Mouse (Mus musculus): ENCODE measurements around the gene Hoxd13. TPM values are rescaled to one million over a fixed set of nuclear protein-coding genes. Genes with fewer than 3 reads are reported as not detected.

Hoxd13 gene
- polyA plus RNA-seq, 2 experiments, result 54.6 to 109 TPM

DNA sequence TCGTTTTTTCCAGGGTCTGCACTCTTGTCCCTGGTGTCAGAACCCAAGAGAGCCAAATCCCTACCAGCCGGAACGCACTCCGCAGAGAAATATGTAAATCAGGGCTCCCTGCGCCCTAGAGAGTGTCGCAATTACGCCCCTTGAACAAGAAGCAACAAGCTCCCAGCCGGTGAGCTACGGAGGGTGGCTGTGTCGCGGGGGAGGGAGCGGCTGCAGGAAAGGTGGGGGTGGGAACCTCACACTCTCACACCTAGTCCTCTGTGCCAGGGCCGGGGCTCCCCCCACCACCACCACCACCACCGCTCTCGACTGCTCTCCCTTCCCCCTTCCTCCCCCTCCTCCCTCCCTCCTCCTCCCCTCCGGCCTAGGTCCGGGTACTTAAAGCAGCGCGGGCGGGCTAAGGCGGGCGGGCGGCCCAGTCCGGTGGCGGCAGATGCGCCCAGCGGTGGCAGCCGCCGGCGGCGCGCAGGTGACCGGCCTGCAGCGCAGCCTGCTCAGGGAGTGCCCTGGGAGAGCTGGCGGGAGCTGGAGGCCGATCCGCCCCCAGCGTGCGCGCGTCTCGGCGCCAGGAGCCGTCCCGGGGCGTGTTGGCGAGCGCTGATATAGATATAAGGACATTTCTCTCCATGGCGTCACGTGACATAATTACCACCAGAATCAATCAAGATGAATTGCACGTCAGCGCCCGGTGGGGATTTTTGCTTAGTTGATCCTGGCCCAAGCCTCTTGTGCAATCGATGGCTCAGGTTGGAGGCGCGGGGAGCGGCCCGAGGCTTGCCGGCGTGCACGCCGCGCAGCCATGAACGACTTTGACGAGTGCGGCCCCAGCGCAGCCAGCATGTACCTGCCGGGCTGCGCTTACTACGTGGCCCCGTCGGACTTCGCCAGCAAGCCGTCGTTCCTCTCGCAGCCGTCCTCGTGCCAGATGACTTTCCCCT, 13.8 kb downstream of the Hoxd13 start:
- DNase-seq (ENCODE audit: low spot score) (peak; percentile 73), ATAC-seq (ENCODE audit: low FRiP score, low read depth) (peak; percentile 53)
- peak overlapping the region; percentile 96 for H3K4me2 ChIP-seq (replicated peaks; ENCODE audit: low read depth, low read length, severe bottlenecking)
- no peaks in the 10 kb centered on the region for H3K9me3 ChIP-seq (ENCODE audit: control insufficient read depth, low read length)
- peak overlapping the region; percentile 99 for H3K9ac ChIP-seq (ENCODE audit: low read depth, low read length, severe bottlenecking)
- peaks cover 5% of the 10 kb centered on the region; the same call in 1 of the 2 replicates for H3K4me1 ChIP-seq (ENCODE audit: control insufficient read depth, insufficient read depth, low read length)
- H3K4me3 ChIP-seq (replicated peaks; ENCODE audit: low read length), result peak overlapping the region; percentile 74
- peak; percentile 31; the same call in 1 of the 2 replicates for TF ChIP-seq POLR2A (IDR thresholded peaks at IDR 0.05; ENCODE audit: borderline replicate concordance, extremely low read depth, insufficient read depth, insufficient read length)
- H3K27me3 ChIP-seq (ENCODE audit: control insufficient read depth, insufficient read depth, low read length), result peaks cover 33% of the 10 kb centered on the region
- under 1% methylated on average over 69 of the region's 78 CpGs for WGBS
- H3K27ac ChIP-seq (replicated peaks; ENCODE audit: low read depth, low read length), result peak overlapping the region; percentile 97
- peaks cover 13% of the 10 kb centered on the region for H3K36me3 ChIP-seq (ENCODE audit: control insufficient read depth, insufficient read depth, low read length)

DNA sequence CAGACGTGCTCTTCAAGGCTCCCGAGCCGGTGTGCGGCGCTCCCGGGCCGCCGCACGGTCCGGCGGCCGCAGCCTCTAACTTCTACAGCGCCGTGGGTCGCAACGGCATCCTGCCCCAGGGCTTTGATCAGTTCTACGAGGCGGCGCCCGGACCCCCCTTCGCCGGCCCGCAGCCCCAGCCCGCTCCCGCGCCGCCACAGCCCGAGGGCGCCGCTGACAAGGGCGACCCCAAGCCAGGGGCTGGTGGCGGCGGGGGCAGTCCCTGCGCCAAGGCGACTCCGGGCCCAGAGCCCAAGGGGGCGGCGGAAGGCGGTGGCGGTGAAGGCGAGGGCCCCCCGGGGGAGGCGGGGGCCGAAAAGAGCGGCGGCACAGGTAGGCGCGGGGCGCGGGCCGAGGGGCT, 14.7 kb downstream of the Hoxd13 start:
- Histone ChIP-seq H3K36me3 (ENCODE audit: control insufficient read depth, insufficient read depth, low read length) (peaks cover 22% of the 10 kb centered on the region), H3K4me1 (ENCODE audit: control insufficient read depth, insufficient read depth, low read length) (peaks cover 5% of the 10 kb centered on the region; the same call in 1 of the 2 replicates), H3K9me3 (ENCODE audit: control insufficient read depth, low read length) (no peaks in the 10 kb centered on the region), H3K9ac (ENCODE audit: low read depth, low read length, severe bottlenecking) (peak overlapping the region; percentile 99), H3K27ac (replicated peaks; ENCODE audit: low read depth, low read length) (peak overlapping the region; percentile 97), H3K4me3 (replicated peaks; ENCODE audit: low read length) (peak overlapping the region; percentile 74), H3K27me3 (ENCODE audit: control insufficient read depth, insufficient read depth, low read length) (peaks cover 32% of the 10 kb centered on the region), H3K4me2 (replicated peaks; ENCODE audit: low read depth, low read length, severe bottlenecking) (peak overlapping the region; percentile 96)
- ATAC-seq (ENCODE audit: low FRiP score, low read depth), result peak; percentile 1; the same call in 1 of the 2 replicates
- 1% methylated on average over 26 of the region's 51 CpGs for WGBS
- TF ChIP-seq POLR2A (IDR thresholded peaks at IDR 0.05; ENCODE audit: borderline replicate concordance, extremely low read depth, insufficient read depth, insufficient read length), result no peak
- no peak for DNase-seq (ENCODE audit: low spot score)

DNA sequence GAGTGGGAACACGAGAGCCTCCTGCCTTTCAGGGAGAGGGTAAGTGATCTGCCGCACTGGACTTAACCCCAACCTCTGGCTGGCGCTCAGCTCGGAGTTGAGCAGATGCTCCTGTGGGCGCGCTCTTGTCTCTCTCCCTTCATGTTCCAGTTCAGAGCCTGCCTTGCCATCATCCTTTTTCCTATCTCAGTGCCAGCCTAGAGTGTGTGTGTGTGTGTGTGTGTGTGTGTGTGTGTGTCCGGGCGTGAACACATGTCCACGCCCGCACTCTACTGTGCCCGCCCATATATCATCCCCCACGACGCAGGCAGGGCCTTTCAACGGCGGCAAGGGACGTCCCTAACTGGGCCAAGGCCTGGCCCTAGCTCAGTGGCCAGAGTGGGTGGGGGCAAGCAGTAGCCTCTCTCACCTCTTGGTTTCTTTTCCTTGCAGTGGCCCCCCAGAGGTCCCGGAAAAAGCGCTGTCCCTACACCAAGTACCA, 15.4 kb downstream of the Hoxd13 start:
- 1% methylated on average over 18 of the region's 18 CpGs for WGBS
- peaks cover 3% of the 10 kb centered on the region; the same call in 1 of the 2 replicates for H3K4me1 ChIP-seq (ENCODE audit: control insufficient read depth, insufficient read depth, low read length)
- H3K4me3 ChIP-seq (replicated peaks; ENCODE audit: low read length), result peak overlapping the region; percentile 74
- peak overlapping the region; percentile 96 for H3K4me2 ChIP-seq (replicated peaks; ENCODE audit: low read depth, low read length, severe bottlenecking)
- H3K27me3 ChIP-seq (ENCODE audit: control insufficient read depth, insufficient read depth, low read length), result peaks cover 32% of the 10 kb centered on the region
- no peak for TF ChIP-seq POLR2A (IDR thresholded peaks at IDR 0.05; ENCODE audit: borderline replicate concordance, extremely low read depth, insufficient read depth, insufficient read length)
- H3K9ac ChIP-seq (ENCODE audit: low read depth, low read length, severe bottlenecking), result peak overlapping the region; percentile 99
- peak overlapping the region; percentile 97 for H3K27ac ChIP-seq (replicated peaks; ENCODE audit: low read depth, low read length)
- DNase-seq (ENCODE audit: low spot score) (no peak), ATAC-seq (ENCODE audit: low FRiP score, low read depth) (no peak)
- peaks cover 23% of the 10 kb centered on the region for H3K36me3 ChIP-seq (ENCODE audit: control insufficient read depth, insufficient read depth, low read length)
- no peaks in the 10 kb centered on the region for H3K9me3 ChIP-seq (ENCODE audit: control insufficient read depth, low read length)

DNA sequence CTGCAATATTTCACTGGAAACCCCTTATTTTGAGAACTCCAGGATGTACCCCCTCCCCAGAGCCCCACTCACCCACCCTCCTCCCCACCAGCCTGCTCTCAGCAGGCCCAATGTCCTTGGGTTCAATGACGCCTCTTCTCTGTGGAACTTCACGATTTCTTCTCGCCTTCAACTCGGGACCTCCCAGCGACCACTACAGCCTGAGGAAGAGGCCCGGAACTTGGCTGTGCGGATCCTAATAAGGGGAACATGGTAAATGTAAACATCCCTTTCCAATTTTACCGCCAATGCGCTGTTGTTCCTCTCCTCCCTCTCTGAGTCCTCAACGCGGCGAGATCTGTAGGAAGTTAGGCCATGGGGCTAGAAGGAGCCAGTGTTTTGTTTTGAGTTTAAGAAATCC, 16.0 kb downstream of the Hoxd13 start:
- Histone ChIP-seq H3K4me3 (replicated peaks; ENCODE audit: low read length) (peak overlapping the region; percentile 74), H3K4me2 (replicated peaks; ENCODE audit: low read depth, low read length, severe bottlenecking) (peak overlapping the region; percentile 96), H3K4me1 (ENCODE audit: control insufficient read depth, insufficient read depth, low read length) (no peaks in the 10 kb centered on the region), H3K9me3 (ENCODE audit: control insufficient read depth, low read length) (no peaks in the 10 kb centered on the region), H3K27me3 (ENCODE audit: control insufficient read depth, insufficient read depth, low read length) (peaks cover 32% of the 10 kb centered on the region), H3K27ac (replicated peaks; ENCODE audit: low read depth, low read length) (peak overlapping the region; percentile 97), H3K9ac (ENCODE audit: low read depth, low read length, severe bottlenecking) (peak overlapping the region; percentile 99), H3K36me3 (ENCODE audit: control insufficient read depth, insufficient read depth, low read length) (peaks cover 23% of the 10 kb centered on the region)
- WGBS, result 11% methylated on average over 12 of the region's 12 CpGs
- TF ChIP-seq POLR2A (IDR thresholded peaks at IDR 0.05; ENCODE audit: borderline replicate concordance, extremely low read depth, insufficient read depth, insufficient read length), result no peak
- ATAC-seq (ENCODE audit: low FRiP score, low read depth) (no peak), DNase-seq (ENCODE audit: low spot score) (no peak)

DNA sequence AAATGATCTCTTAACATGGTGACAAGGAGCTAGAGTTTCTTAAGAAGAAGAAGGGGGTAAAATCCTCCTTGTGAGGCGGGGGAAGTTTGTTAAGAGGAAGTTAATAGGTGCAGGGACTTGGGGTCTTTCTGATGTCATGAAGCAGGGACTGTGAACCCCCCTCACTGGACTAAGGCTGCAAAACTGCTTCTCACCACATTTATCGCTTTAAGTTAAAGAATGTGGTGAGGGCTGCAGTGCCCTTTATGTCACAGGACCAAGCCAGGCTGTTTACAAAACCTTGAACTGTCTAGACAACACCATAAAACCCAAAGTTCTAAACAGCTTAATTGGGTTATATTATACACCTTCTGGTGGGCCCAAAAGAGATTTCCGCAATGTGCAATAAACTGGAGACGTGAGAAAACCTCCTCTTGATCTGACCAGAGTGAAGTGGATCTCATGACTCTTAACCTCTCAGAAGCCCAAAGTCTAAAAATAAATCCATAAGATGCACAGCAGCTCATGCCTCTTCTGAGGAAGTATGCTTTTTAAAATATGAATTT, 17.0 kb downstream of the Hoxd13 start:
- no peaks in the 10 kb centered on the region for H3K9me3 ChIP-seq (ENCODE audit: control insufficient read depth, low read length)
- peaks cover 26% of the 10 kb centered on the region for H3K27me3 ChIP-seq (ENCODE audit: control insufficient read depth, insufficient read depth, low read length)
- DNase-seq (ENCODE audit: low spot score), result no peak
- H3K36me3 ChIP-seq (ENCODE audit: control insufficient read depth, insufficient read depth, low read length), result peaks cover 23% of the 10 kb centered on the region
- H3K4me2 ChIP-seq (replicated peaks; ENCODE audit: low read depth, low read length, severe bottlenecking), result peak overlapping the region; percentile 96
- 0 out of 2 replicates have a peak, but pooled peaks cover 3% of the 10 kb centered on the region for H3K4me1 ChIP-seq (ENCODE audit: control insufficient read depth, insufficient read depth, low read length)
- peak overlapping the region; percentile 74 for H3K4me3 ChIP-seq (replicated peaks; ENCODE audit: low read length)
- no peak for ATAC-seq (ENCODE audit: low FRiP score, low read depth)
- 15% methylated on average over 4 of the region's 4 CpGs for WGBS
- no peak for TF ChIP-seq POLR2A (IDR thresholded peaks at IDR 0.05; ENCODE audit: borderline replicate concordance, extremely low read depth, insufficient read depth, insufficient read length)
- H3K27ac ChIP-seq (replicated peaks; ENCODE audit: low read depth, low read length), result peak overlapping the region; percentile 97
- H3K9ac ChIP-seq (ENCODE audit: low read depth, low read length, severe bottlenecking), result peak overlapping the region; percentile 99
